Mouse (Mus musculus) embryonic facial prominence, embryonic 14.5 days (tissue): ENCODE results near the gene Odaph. TPM values are rescaled to one million over a fixed set of nuclear protein-coding genes. Genes with fewer than 3 reads are reported as not detected.
"Not testable (repeated sequence)": the region's sequence is repeated elsewhere in the genome, so short reads cannot be mapped to it uniquely, and the experiment has no call there.

Experiments used
- ATAC-seq: fragments of 200-750 bp; cut with Nextera tagmentation; 2 replicates; pipeline ENCODE4 v1.8.0; 2017; ENCODE audit warnings: low read depth, moderate number of reproducible peaks, moderate TSS enrichment
- DNase-seq: peaks from one replicate; pipeline ENCODE4 v3.0.0-alpha.2; 2015; ENCODE audit warnings: low spot score
- H3K27ac ChIP-seq: fragments of 300-500 bp; sonication (generic); replicated peaks from 2 replicates; pipeline ENCODE4 v1.5.1; 2014; ENCODE audit warnings: low read depth, mild to moderate bottlenecking, low read length, moderate library complexity
- H3K27me3 ChIP-seq: fragments of 300-500 bp; sonication (generic); replicated peaks from 2 replicates; pipeline ENCODE4 v1.6.1; 2014; ENCODE audit warnings: low read length; ENCODE audit not compliant: control insufficient read depth, insufficient read depth
- H3K36me3 ChIP-seq: fragments of 300-500 bp; sonication (generic); 2 replicates; pipeline ENCODE4 v1.6.1; 2014; ENCODE audit warnings: low read length, mixed read lengths; ENCODE audit not compliant: control insufficient read depth, insufficient read depth
- H3K4me1 ChIP-seq: fragments of 300-500 bp; sonication (generic); 2 replicates; pipeline ENCODE4 v1.6.1; 2014; ENCODE audit warnings: antibody characterized with exemption, low read length; ENCODE audit not compliant: control insufficient read depth, insufficient read depth
- H3K4me2 ChIP-seq: fragments of 300-500 bp; sonication (generic); 2 replicates; pipeline ENCODE4 v1.6.1; 2014; ENCODE audit warnings: low read depth, mild to moderate bottlenecking, low read length, moderate library complexity, mixed read lengths
- H3K4me3 ChIP-seq: fragments of 300-500 bp; sonication (generic); 2 replicates; pipeline ENCODE4 v1.5.1; 2014; ENCODE audit warnings: low read depth, mild to moderate bottlenecking, low read length
- H3K9ac ChIP-seq: fragments of 300-500 bp; sonication (generic); 2 replicates; pipeline ENCODE4 v1.6.1; 2014; ENCODE audit warnings: low read depth, mild to moderate bottlenecking, low read length, moderate library complexity, mixed read lengths
- H3K9me3 ChIP-seq: fragments of 300-500 bp; sonication (generic); 2 replicates; pipeline ENCODE4 v1.6.1; 2016; ENCODE audit warnings: low read length; ENCODE audit not compliant: control insufficient read depth
- WGBS: fragments of 180-500 bp; shearing (Covaris S2); extraction: QIAGEN DNeasy Blood & Tissue Kit; methylation state at CpG from one replicate; pipeline ENCODE4 v1.1.7; 2014; 5-methylcytosine and 5-hydroxymethylcytosine counted together
- polyA plus RNA-seq: library from polyadenylated mRNA; unstranded; fragments of >200 nt; fragmentation: Nextera tagmentation; extraction: Ambion mirVana; gene quantifications from 2 replicates; pipeline ENCODE4 v1.2.1, GENCODE M21; 2014

The Odaph gene
- 0.47 TPM in 1 of 2 replicates, not detected in the other for polyA plus RNA-seq

GRCm38 (mm10) chr5:91987236-91987635, at the start of gene Odaph:
Gene Odaph, plus strand, starts transcription at chr5:91987475.
- no peak within 1 kb of the TSS for H3K4me2 ChIP-seq
- no peak within 1 kb of the TSS for H3K4me3 ChIP-seq
- H3K9me3 ChIP-seq: no peaks in the 10 kb centered on the region
- 68% methylated on average over 4 of the region's 4 CpGs for WGBS
- no peaks in the 10 kb centered on the region for H3K4me1 ChIP-seq
- ATAC-seq (no peak), DNase-seq (no peak)
- H3K36me3 ChIP-seq: no peaks in the 10 kb centered on the region
- no peaks in the 10 kb centered on the region for H3K27me3 ChIP-seq
- no peak within 1 kb of the TSS for H3K27ac ChIP-seq
- no peak within 1 kb of the TSS for H3K9ac ChIP-seq

GRCm38 (mm10) chr5:91945609-91946008, 41.7 kb upstream of the Odaph start:
- H3K9me3 ChIP-seq, H3K27me3 ChIP-seq, H3K4me2 ChIP-seq, H3K4me1 ChIP-seq, DNase-seq, H3K9ac ChIP-seq, H3K27ac ChIP-seq, ATAC-seq, H3K4me3 ChIP-seq: not testable (repeated sequence)
- 71% methylated on average over 1 of the region's 1 CpGs for WGBS
- peaks cover 37% of the 10 kb centered on the region for H3K36me3 ChIP-seq

GRCm38 (mm10) chr5:91947008-91947407, 40.3 kb upstream of the Odaph start:
- H3K9me3 ChIP-seq: no peaks in the 10 kb centered on the region
- ATAC-seq: no peak
- no peaks in the 10 kb centered on the region for H3K27me3 ChIP-seq
- no peak overlapping the region for H3K4me2 ChIP-seq
- H3K27ac ChIP-seq: no peak overlapping the region
- no peak overlapping the region for H3K4me3 ChIP-seq
- 95% methylated on average over 4 of the region's 4 CpGs for WGBS
- H3K4me1 ChIP-seq: no peaks in the 10 kb centered on the region
- no peak for DNase-seq
- H3K9ac ChIP-seq: no peak overlapping the region
- peaks cover 46% of the 10 kb centered on the region for H3K36me3 ChIP-seq

GRCm38 (mm10) chr5:91949441-91949840, 37.8 kb upstream of the Odaph start:
- Histone ChIP-seq H3K4me3 (no peak overlapping the region), H3K27me3 (no peaks in the 10 kb centered on the region), H3K9me3 (no peaks in the 10 kb centered on the region), H3K36me3 (peaks cover 69% of the 10 kb centered on the region), H3K9ac (no peak overlapping the region), H3K4me2 (no peak overlapping the region), H3K4me1 (no peaks in the 10 kb centered on the region), H3K27ac (no peak overlapping the region)
- ATAC-seq: no peak
- DNase-seq: no peak
- 94% methylated on average over 7 of the region's 7 CpGs for WGBS

- DNase-seq: peak; percentile 54
- no peaks in the 10 kb centered on the region for H3K9me3 ChIP-seq
- H3K4me3 ChIP-seq: no peak overlapping the region
- H3K27me3 ChIP-seq: no peaks in the 10 kb centered on the region
- no peak overlapping the region for H3K4me2 ChIP-seq
- peaks cover 75% of the 10 kb centered on the region for H3K36me3 ChIP-seq
- no peaks in the 10 kb centered on the region for H3K4me1 ChIP-seq
- ATAC-seq: no peak
- H3K27ac ChIP-seq: no peak overlapping the region
- no peak overlapping the region for H3K9ac ChIP-seq
These were observed 35.9 kb upstream of the Odaph start for GRCm38 (mm10) chr5:91951404-91951803.

GRCm38 (mm10) chr5:91956991-91957760, 30.1 kb upstream of the Odaph start:
- 93% methylated on average over 3 of the region's 3 CpGs for WGBS
- peaks cover 45% of the 10 kb centered on the region for H3K36me3 ChIP-seq
- no peaks in the 10 kb centered on the region for H3K27me3 ChIP-seq

DNA sequence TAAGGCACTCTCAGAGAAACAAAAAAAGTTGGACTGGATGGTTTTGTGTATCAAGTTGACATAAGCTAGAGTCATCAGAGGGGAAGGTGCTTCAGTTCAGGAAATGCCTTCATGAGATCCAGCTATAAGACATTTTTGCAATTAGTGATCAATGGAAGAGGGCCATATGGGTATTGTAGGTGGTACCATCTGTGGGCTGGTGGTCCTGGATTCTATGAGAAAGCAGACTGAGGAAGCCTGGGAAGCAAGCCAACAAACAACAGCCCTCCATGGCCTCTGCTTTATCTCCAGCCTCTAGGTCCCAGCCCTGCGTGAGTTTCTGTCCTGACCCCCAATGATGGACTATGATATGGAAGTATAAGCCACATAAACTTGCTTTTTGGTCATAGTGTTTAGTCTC, 28.2 kb upstream of the Odaph start:
- Histone ChIP-seq H3K27me3 (no peaks in the 10 kb centered on the region), H3K36me3 (peaks cover 27% of the 10 kb centered on the region), H3K4me3 (no peak overlapping the region), H3K9me3 (no peaks in the 10 kb centered on the region), H3K4me2 (no peak overlapping the region), H3K27ac (no peak overlapping the region), H3K9ac (no peak overlapping the region), H3K4me1 (peaks cover 19% of the 10 kb centered on the region)
- 95% methylated on average over 1 of the region's 1 CpGs for WGBS
- DNase-seq (no peak), ATAC-seq (no peak)

More at GRCm38 (mm10) chr5:91956991-91957760, 30.1 kb upstream of the Odaph start:
- Histone ChIP-seq H3K27ac (no peak overlapping the region), H3K9me3 (no peaks in the 10 kb centered on the region), H3K4me3 (no peak overlapping the region), H3K4me1 (peaks cover 19% of the 10 kb centered on the region), H3K9ac (no peak overlapping the region), H3K4me2 (no peak overlapping the region)
- ATAC-seq: no peak
- no peak for DNase-seq

DNA sequence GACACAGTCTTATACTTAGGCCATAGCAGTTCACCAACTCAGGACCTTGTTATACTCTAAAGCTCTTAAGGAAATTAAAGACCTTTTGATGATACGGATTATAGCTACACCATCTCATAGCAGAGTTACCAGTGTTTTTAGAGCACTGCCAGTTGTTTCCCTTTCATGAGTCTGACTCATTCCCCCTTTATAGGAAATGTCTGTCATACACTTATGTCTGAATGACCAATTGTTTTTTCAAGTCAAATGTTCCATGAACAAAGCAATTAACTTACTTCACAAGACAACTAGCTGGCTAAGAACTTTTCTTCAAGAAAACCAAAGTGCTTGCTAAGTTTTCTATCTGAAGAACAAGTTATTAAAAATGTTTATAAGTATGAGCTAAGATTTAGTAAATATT, 27.3 kb upstream of the Odaph start:
- peak overlapping the region; percentile 58; the same call in 1 of the 2 replicates for H3K4me2 ChIP-seq
- 87% methylated on average over 1 of the region's 1 CpGs for WGBS

More for the DNA sequence above, 27.3 kb upstream of the Odaph start:
- no peak overlapping the region for H3K9ac ChIP-seq
- H3K4me3 ChIP-seq: no peak overlapping the region
- H3K4me1 ChIP-seq: peaks cover 19% of the 10 kb centered on the region
- H3K36me3 ChIP-seq: peaks cover 21% of the 10 kb centered on the region
- DNase-seq (no peak), ATAC-seq (no peak)
- H3K27me3 ChIP-seq: no peaks in the 10 kb centered on the region
- H3K9me3 ChIP-seq: no peaks in the 10 kb centered on the region
- peak overlapping the region; percentile 49; the same call in 1 of the 2 replicates for H3K27ac ChIP-seq
